Mouse (Mus musculus) frontal cortex, postnatal 10 days (tissue): ENCODE results near the gene 9330182L06Rik.

Source experiments
- DNase-seq, 2 experiments: peaks; one replicate each; pipeline ENCODE4 v3.0.0; 2022; ENCODE audit warnings: low spot score in 2 of 2, mixed read lengths in 1 of 2

Gene 9330182L06Rik

DNA sequence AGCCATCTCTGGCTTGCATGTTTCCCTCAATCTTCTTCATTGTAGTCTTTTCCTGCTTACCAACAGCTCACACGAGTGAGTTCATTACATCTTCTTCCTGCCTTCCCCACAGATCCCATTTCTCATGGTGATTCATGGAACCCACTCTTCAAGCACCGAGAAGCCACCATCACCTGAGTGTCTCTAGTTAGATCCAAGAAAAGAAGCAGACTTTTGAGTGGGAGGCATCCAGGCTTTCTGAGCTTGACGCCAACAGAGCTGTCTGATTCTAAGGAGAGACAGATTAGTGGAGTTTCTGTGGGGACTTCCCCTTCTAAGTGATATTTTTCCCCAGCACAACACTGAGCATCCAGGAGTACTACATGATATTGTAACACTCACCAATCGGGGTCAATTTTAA lies 259.6 kb downstream of the 9330182L06Rik start:
- DNase-seq, result no peak
